Mouse (Mus musculus) embryo, embryonic 9.5 days (tissue): ENCODE data around the gene Gm43518.

Source experiments
- DNase-seq: peaks from one replicate; pipeline ENCODE4 v3.0.0-alpha.2; 2017; ENCODE audit errors: extremely low spot score

Gm43518 gene

DNA sequence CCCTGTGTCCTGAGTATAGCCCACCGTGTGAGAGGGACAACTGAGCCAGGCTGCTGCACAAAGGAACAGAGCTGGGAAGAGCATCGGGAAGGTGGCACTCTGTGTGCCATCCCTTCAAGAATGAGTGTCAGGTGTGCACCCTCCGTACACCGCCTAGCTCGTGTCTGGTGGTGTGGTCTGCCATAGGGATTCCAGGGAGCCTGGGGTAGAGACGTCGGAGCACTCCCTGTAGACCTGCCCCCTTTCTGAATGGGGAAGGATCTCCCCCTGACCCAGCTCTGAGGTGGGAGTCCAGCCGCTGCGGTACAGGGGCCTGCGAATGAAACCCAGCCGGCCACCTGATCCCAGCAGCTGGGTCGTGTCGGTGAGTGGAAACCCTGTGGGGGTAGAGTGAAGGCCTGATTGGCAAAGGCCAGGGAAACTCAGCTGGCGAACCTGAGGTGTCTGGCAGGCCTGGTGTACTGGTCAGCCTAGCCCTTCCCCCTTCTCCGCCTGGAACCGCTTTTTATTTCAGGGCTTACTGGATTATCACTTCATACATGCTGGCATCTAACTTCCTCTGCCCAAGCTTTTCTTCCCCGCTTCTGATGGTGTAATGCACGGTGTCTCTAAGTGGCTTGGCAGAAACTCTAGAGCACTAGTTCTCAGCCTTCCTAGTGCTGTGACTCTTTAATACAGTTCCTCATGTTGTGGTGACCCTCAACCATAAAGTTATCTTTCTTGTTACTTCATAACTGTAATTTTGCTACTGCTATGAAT is 52.2 kb downstream of the Gm43518 start:
- no peak for DNase-seq

DNA sequence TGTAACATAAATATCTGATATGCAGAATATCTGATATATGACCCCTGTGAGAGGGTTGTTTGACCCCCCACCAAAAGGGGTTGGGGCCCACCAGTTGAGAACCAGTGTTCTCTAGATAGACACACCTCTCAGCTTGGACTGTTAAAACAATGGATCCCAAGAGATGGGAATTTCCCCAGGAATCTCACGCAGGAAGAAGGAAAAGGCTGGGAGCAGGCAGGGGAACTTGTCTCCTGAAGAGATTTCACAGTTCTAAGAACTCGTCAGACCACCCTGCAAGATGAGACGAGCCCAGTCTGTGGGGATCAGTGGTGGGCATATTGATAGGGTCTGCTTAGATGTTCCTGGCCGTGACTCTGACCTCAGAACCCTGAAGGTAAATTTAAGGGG is 52.8 kb downstream of the Gm43518 start:
- no peak for DNase-seq

DNA sequence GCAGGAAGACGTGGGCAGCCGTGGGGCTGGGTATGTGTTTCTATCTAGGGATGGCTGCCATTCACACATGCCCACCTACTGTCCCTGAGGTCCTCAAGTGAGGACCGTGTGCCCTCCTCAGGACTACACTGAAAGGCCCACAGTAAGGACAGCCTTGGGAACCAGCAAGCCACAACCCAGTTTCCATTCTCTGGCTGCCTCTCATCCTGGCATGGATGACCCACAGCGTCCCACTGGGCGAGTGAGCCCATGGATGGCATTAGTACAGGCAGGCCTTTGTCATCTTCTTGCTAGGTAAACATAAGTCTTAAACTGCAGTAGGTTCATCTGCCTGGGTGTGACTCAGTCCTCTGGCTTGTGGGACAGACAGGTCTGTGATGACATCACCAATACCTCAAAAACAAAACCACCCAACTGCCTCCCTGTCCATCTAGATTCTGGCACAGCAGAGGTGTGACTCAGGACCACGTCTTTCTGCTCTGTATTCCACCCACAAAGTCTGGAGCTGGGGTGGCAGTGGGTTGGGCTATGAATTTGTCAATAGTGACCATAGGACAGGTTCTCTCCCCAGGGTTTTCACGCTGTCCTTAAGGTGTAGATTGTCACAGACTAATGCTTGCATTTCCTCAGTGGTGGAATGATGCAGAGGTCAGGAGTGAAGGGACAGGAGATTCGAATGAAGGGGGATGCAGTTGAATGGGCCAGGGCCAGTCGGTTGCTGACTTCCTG is 53.5 kb downstream of the Gm43518 start:
- no peak for DNase-seq

DNA sequence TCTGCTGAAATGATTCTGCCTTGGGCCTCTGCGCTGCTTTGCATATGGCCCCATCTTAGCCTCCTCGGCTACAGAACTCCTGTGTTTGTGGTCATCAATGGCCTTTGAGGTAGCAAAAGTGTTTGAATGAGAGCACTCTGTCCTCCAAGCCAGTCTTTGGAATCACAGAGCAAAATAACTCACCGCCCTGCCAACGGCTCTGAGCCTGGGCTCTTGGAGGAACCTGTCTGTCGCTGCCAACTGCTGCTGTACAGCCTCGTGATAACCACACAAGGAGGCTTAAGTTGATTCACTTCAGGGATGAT is 54.0 kb downstream of the Gm43518 start:
- DNase-seq: no peak

DNA sequence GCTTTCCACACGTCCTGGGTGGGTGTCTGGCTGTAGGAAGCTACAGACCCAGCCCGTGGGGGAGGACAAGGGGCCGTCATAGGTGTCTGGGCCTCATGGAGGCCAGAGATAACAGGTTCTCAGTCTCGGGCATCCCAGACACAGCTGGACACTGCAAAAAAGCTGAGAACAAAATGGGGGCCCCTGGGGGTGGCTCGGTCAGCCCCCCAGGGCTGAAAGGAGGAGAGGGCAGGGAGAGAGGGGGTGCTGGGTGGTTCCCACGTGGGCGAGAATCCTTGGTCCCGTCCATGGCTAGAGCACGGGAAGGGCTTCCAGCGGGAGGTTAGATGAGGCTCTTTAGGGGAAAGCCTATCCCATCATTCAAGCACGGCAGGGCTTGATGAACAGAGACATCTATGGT is 55.6 kb downstream of the Gm43518 start:
- DNase-seq: no peak

DNA sequence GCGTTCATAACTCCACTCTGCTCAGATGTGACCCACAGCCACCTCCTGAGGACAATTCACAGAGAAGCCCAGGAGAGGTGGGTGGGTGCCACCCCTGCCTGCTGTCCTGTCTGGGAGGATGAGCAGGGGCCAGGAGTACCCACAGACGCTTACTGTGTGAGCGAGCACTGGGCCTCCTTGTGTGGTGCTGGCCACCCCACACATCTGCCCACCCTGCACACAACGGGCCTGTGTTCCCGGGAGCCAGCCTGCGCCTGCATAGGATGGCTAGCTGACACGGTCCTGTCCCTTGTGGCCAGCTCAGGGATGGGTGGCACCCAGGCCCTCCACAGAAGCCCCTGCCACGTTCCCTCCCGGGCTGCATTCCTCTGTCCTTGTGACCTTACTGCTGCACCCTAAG is 58.2 kb downstream of the Gm43518 start:
- no peak for DNase-seq

DNA sequence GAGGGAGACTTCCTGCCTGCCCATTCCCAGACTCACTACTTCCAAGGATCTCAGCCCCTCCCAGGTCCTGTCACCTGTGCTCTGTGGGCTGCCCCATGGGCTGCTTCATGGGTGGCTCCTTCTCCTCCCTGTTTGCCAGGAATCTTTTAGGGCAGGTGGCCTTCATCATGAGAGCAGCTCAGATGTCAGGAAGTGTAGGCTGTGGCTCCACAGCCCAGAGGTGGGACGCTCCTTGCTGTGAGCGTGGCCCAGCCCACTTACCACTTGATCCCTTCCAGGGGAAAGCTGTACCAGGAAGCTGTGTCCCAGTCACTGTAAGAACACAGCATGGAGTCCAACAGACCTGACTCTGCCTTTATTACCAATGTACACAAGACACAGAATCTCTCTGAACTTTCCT is 59.7 kb downstream of the Gm43518 start:
- no peak for DNase-seq

DNA sequence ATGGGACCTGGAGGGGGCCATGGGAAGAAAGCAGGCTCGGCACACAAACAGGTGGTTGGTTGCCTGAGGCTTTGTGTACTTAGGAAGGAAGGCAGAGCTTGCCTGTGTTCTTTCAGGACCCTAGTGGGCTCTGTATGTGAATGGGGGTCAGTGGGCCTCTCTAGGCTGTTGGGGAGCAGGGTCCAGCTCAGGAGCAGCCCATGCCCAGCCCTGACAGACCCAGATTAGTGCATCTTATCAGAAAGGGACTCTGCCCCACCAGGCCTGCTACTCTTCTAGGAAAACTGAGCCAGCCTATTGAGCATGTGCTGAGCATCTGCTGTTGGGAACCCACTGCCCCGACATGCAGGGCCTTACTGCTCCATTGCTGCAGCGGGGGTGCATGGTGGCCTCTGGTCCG is 60.3 kb downstream of the Gm43518 start:
- DNase-seq: no peak
